Mouse (Mus musculus) heart, embryonic 10.5 days (tissue): ENCODE data around the gene Gpr141. TPM values are rescaled to one million over a fixed set of nuclear protein-coding genes. Genes with fewer than 3 reads are reported as not detected.

Experiments
- DNase-seq: peaks from one replicate; pipeline ENCODE4 v3.0.0-alpha.2; 2017; ENCODE audit warnings: low spot score
- H3K27ac ChIP-seq: fragments of 300-500 bp; sonication (generic); 2 replicates; pipeline ENCODE4 v1.5.1; 2016; ENCODE audit warnings: mild to moderate bottlenecking
- H3K27me3 ChIP-seq: fragments of 300-500 bp; sonication (generic); 2 replicates; pipeline ENCODE4 v1.6.1; 2016; ENCODE audit warnings: mild to moderate bottlenecking; ENCODE audit not compliant: poor library complexity, insufficient read depth, severe bottlenecking
- H3K36me3 ChIP-seq: fragments of 300-500 bp; sonication (generic); 2 replicates; pipeline ENCODE4 v1.6.1; 2016; ENCODE audit warnings: mild to moderate bottlenecking, moderate library complexity
- H3K4me1 ChIP-seq: fragments of 300-500 bp; sonication (generic); 2 replicates; pipeline ENCODE4 v1.6.1; 2016; ENCODE audit warnings: mild to moderate bottlenecking
- H3K4me3 ChIP-seq: fragments of 300-500 bp; sonication (generic); 2 replicates; pipeline ENCODE4 v1.5.1; 2016; ENCODE audit warnings: mild to moderate bottlenecking, moderate library complexity
- H3K9me3 ChIP-seq: fragments of 300-500 bp; sonication (generic); 2 replicates; pipeline ENCODE4 v1.6.1; 2016; ENCODE audit warnings: mild to moderate bottlenecking, moderate library complexity
- whole genome bisulfite sequencing: fragments of 180-500 bp; shearing (Covaris S2); methylation state at CpG from one replicate; pipeline ENCODE4 v1.1.7; 2016; 5-methylcytosine and 5-hydroxymethylcytosine counted together
- polyA plus RNA-seq: library from polyadenylated mRNA; unstranded; fragments of >200 nt; fragmentation: Nextera tagmentation; extraction: Ambion mirVana; gene quantifications from 2 replicates; pipeline ENCODE4 v1.2.1, GENCODE M21; 2016

The Gpr141 gene
- polyA plus RNA-seq, 1 experiment from 2014 or later: 0.10 TPM

DNA sequence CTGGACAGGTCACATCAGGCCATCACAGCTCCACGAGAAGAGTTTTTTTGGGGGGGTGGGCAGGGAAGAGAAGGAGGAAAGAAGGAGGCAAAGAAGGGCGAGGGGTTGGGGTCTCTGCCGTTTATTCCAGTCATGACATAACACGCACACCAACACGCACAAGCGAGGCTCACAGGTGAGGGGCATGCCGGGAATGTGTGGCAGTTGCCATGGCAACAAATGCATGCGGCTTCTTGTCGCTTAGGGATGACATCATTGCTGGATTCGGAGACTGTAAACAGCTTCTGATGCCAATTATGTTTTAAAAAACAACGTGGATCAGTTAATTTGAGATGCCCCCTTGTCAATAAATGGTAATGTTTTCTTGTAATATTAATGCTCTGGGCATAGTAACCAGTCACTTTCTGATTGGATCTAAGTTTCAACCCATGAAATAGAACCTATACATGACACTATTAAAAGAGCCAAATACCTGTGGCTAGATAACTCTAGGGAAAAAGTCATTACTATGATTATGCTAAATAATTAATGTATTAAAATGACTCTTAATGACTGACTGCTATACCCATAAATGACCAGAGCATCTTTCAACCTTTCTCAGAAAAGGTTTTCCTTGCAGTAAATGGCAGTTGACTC lies 122.5 kb downstream of the Gpr141 start:
- Histone ChIP-seq H3K4me3 (no peak overlapping the region), H3K27me3 (peaks cover 6% of the 10 kb centered on the region; the same call in 1 of the 2 replicates), H3K4me1 (no peaks in the 10 kb centered on the region), H3K27ac (no peak overlapping the region), H3K9me3 (no peaks in the 10 kb centered on the region), H3K36me3 (no peaks in the 10 kb centered on the region)
- no peak for DNase-seq
- 79% methylated on average over 11 of the region's 11 CpGs for WGBS

DNA sequence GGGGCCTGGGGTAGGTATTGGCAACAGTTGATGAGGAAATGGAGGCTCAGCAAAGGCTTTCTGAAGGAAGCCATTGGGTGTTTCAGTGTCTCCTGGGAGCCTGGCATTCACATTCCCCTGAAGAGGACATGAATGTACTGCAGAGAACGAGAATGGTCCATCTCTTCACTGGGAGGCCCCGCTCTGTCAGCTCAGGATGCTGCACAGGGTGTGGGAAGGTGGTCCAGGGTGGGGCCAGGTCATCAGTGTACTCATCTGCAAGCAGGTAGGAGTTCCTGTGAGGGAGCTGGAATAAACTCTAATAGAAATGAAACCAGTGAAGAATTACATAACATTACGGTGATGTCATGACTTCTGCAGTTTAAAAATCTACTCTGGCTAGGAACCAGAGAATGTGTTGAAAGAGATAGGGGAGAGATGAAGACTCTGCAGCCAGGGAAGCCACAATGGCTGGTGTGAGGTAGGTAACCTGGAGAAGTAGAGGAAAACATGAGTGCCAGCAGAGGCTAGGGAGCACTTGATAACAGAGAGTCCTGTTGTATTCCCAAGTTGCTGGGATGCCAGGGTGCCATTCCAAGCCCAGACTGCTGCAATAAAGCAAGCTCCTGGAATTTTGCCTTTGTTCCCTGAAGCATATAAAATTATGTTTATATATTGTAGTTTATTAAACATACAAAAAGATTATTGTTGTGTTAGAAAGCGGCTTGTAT lies 123.2 kb downstream of the Gpr141 start:
- 74% methylated on average over 4 of the region's 4 CpGs for WGBS
- no peak for DNase-seq
- Histone ChIP-seq H3K27me3 (peaks cover 6% of the 10 kb centered on the region; the same call in 1 of the 2 replicates), H3K9me3 (no peaks in the 10 kb centered on the region), H3K4me1 (no peaks in the 10 kb centered on the region), H3K4me3 (no peak overlapping the region), H3K36me3 (no peaks in the 10 kb centered on the region), H3K27ac (no peak overlapping the region)

Other genes starting within 250 kb of the Gpr141 start
- 21.0 and 33.2 TPM in 2 replicates for gene Epdr1, start 204.3 kb downstream of the Gpr141 start, polyA plus RNA-seq
- gene Sfrp4, start 201.2 kb downstream of the Gpr141 start, polyA plus RNA-seq: 0.48 and 0.58 TPM in 2 replicates
- not detected in 2 replicates for gene Nme8, start 126.5 kb downstream of the Gpr141 start, polyA plus RNA-seq